In the genomic region with DNA sequence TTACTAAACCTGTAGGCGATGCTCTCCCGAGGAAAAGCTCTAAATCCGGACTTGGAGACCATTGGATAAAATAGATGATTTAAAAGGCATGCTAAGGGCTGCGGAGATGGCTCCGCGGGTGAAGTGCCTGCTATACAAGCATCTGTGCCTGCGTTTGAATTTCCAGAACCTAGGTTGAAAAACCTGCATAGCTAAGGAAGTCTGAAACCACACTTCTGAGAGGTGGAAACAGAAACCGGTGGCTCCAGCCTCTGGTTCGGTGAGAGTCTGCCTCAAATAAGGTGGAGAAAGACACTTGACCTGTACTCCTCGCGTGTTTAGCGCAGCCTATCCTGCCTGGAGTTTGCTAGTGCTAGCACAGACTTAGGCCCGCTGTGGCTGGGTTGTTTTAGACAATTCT, we compare ENCODE assay signal across 8 mouse cellular contexts. TPM values are rescaled to one million over a fixed set of nuclear protein-coding genes. Genes with fewer than 3 reads are reported as not detected.
DNase-seq lines count a peak whose midpoint lies in the region; ATAC-seq and TF ChIP-seq lines count a peak whose summit lies in the region.

No protein-coding gene starts in this region.

- no peak for TF ChIP-seq CTCF in lung, adult 2 months (IDR thresholded peaks at IDR 0.05; ENCODE audit: insufficient read depth, low read length)
- no peak for TF ChIP-seq CTCF in liver, embryonic 14.5 days (IDR thresholded peaks at IDR 0.05; ENCODE audit: low read depth)

- DNase-seq in lung, adult 2 months, result peak; percentile 16
- no peak for DNase-seq in lung, postnatal 25 days (ENCODE audit: low spot score)
- DNase-seq in adrenal gland, postnatal 36 days, result peak; percentile 5
- DNase-seq in forebrain, embryonic 14.5 days (ENCODE audit: low spot score), result peak; percentile 6
- DNase-seq in kidney, adult 11 months, result peak; percentile 16
- DNase-seq in liver, embryonic 14.5 days (ENCODE audit: low read depth in 3 of 3, low spot score in 3 of 3), result peak in 1 of 3 experiments; percentile 13
- DNase-seq in gastrocnemius, adult 8-10 months (ENCODE audit: low spot score in 2 of 2), result no peak

- H3K27me3 ChIP-seq in forebrain, embryonic 14.5 days (replicated peaks; ENCODE audit: control insufficient read depth, insufficient read depth, low read length), result no peaks in the 10 kb centered on the region
- no peaks in the 10 kb centered on the region for H3K27me3 ChIP-seq in liver, embryonic 14.5 days (ENCODE audit: control insufficient read depth, insufficient read depth, low read length)
- H3K27me3 ChIP-seq in neural tube, embryonic 14.5 days (ENCODE audit: control insufficient read depth, insufficient read depth, low read length), result no peaks in the 10 kb centered on the region

- peak overlapping the region; percentile 83 for H3K9ac ChIP-seq in forebrain, embryonic 14.5 days (ENCODE audit: low read length)
- H3K9ac ChIP-seq in liver, embryonic 14.5 days (replicated peaks), result peak overlapping the region; percentile 94
- peak overlapping the region; percentile 78 for H3K9ac ChIP-seq in neural tube, embryonic 14.5 days (replicated peaks; ENCODE audit: low read depth, low read length)

- no peak for TF ChIP-seq POLR2A in lung, adult 2 months (IDR thresholded peaks at IDR 0.05; ENCODE audit: borderline replicate concordance, extremely low read depth, low read depth, low read length)

- TF ChIP-seq EP300 in liver, embryonic 14.5 days (IDR thresholded peaks at IDR 0.05; ENCODE audit: low read depth), result no peak

- no peaks in the 10 kb centered on the region for H3K9me3 ChIP-seq in forebrain, embryonic 14.5 days (replicated peaks; ENCODE audit: control insufficient read depth, low read length)
- no peaks in the 10 kb centered on the region for H3K9me3 ChIP-seq in liver, embryonic 14.5 days (ENCODE audit: control insufficient read depth, low read length)
- no peaks in the 10 kb centered on the region for H3K9me3 ChIP-seq in neural tube, embryonic 14.5 days (ENCODE audit: control insufficient read depth, low read length)

- H3K27ac ChIP-seq in forebrain, embryonic 14.5 days (ENCODE audit: low read depth, low read length), result 0 out of 2 replicates have a peak overlapping the region, but pooled peaks have one; percentile 87
- H3K27ac ChIP-seq in liver, embryonic 14.5 days, result peak overlapping the region; percentile 19; the same call in 1 of the 2 replicates
- H3K27ac ChIP-seq in neural tube, embryonic 14.5 days (ENCODE audit: low read depth, low read length), result peak overlapping the region; percentile 84

- under 1% methylated on average over 13 of the region's 13 CpGs for WGBS in lung, adult 2 months
- 2% methylated on average over 13 of the region's 13 CpGs for WGBS in forebrain, embryonic 14.5 days
- 2% methylated on average over 13 of the region's 13 CpGs for WGBS in liver, embryonic 14.5 days (ENCODE audit: insufficient replicate concordance)
- 4% methylated on average over 13 of the region's 13 CpGs for WGBS in neural tube, embryonic 14.5 days

- H3K4me1 ChIP-seq in lung, adult 2 months (ENCODE audit: control insufficient read depth, insufficient read depth, low read length), result peaks cover 10% of the 10 kb centered on the region; the same call in 1 of the 2 replicates
- peaks cover 15% of the 10 kb centered on the region for H3K4me1 ChIP-seq in forebrain, embryonic 14.5 days (ENCODE audit: control insufficient read depth, insufficient read depth, low read length)
- peaks cover 14 to 18% of the 10 kb centered on the region in 2 experiments for H3K4me1 ChIP-seq in liver, embryonic 14.5 days (replicated peaks; ENCODE audit: control insufficient read depth in 2 of 2, insufficient read depth in 2 of 2, low read length in 1 of 2)
- H3K4me1 ChIP-seq in neural tube, embryonic 14.5 days (ENCODE audit: control insufficient read depth, insufficient read depth, low read length), result peaks cover 21% of the 10 kb centered on the region

- ATAC-seq in forebrain, embryonic 14.5 days, result peak; percentile 8; the same call in 1 of the 2 replicates
- no peak for ATAC-seq in liver, embryonic 14.5 days (ENCODE audit: insufficient read depth)
- peak; percentile 21 for ATAC-seq in neural tube, embryonic 14.5 days (ENCODE audit: low read depth)

- peak overlapping the region; percentile 92 for H3K4me3 ChIP-seq in lung, adult 2 months (replicated peaks; ENCODE audit: extremely low read depth, low read depth, low read length)
- H3K4me3 ChIP-seq in forebrain, embryonic 14.5 days (ENCODE audit: low read depth, low read length), result peak overlapping the region; percentile 58
- peak overlapping the region; percentile 80 to 86 for H3K4me3 ChIP-seq in liver, embryonic 14.5 days (ENCODE audit: insufficient read depth in 1 of 2, low read depth in 2 of 2, low read length in 2 of 2)
- peak overlapping the region; percentile 86 for H3K4me3 ChIP-seq in neural tube, embryonic 14.5 days (ENCODE audit: low read depth, low read length)

- H3K36me3 ChIP-seq in forebrain, embryonic 14.5 days (ENCODE audit: control insufficient read depth, insufficient read depth, low read length), result peaks cover 5% of the 10 kb centered on the region; the same call in 1 of the 2 replicates
- H3K36me3 ChIP-seq in liver, embryonic 14.5 days (replicated peaks; ENCODE audit: control insufficient read depth, insufficient read depth, low read depth), result no peaks in the 10 kb centered on the region
- H3K36me3 ChIP-seq in neural tube, embryonic 14.5 days (ENCODE audit: control insufficient read depth, insufficient read depth, low read length), result no peaks in the 10 kb centered on the region

- H3K4me2 ChIP-seq in forebrain, embryonic 14.5 days (ENCODE audit: low read length), result peak overlapping the region; percentile 95
- H3K4me2 ChIP-seq in liver, embryonic 14.5 days (ENCODE audit: low read depth), result peak overlapping the region; percentile 83
- H3K4me2 ChIP-seq in neural tube, embryonic 14.5 days (ENCODE audit: low read depth, low read length), result peak overlapping the region; percentile 94

RNA-seq across cellular contexts. Expression of gene Rars2, which starts 0.5 kb away (rescaled TPM):
- polyA plus RNA-seq in lung, adult 2 months (2012; rRNA removed), result 5.1 and 7.5 TPM in 2 replicates
- total RNA-seq in adrenal gland, postnatal 36 days (2021), result 10 to 100 TPM; 38.7 to 39.3 TPM
- polyA plus RNA-seq in forebrain, embryonic 14.5 days (2014; fragmentation: Nextera tagmentation; extraction: Ambion mirVana), result 54.2 and 54.4 TPM in 2 replicates
- 9.9 and 17.4 TPM in 2 replicates for polyA plus RNA-seq in liver, embryonic 14.5 days (2012; rRNA removed)
- polyA plus RNA-seq in liver, embryonic 14.5 days (2014; fragmentation: Nextera tagmentation; extraction: Ambion mirVana), result 23.5 and 28.4 TPM in 2 replicates
- polyA plus RNA-seq in neural tube, embryonic 14.5 days (2014; fragmentation: Nextera tagmentation; extraction: Ambion mirVana), result 54.8 and 59.4 TPM in 2 replicates
- total RNA-seq in gastrocnemius, adult 8-10 months (2022), result 10 to 100 TPM; 15.2 to 19.2 (median 18.0) TPM

RNA-seq across cellular contexts. Expression of gene Orc3, which starts 0.6 kb away (rescaled TPM):
- 8.8 and 18.4 TPM in 2 replicates for polyA plus RNA-seq in lung, adult 2 months (2012; rRNA removed)
- 10 to 100 TPM; 58.0 to 61.2 TPM for total RNA-seq in adrenal gland, postnatal 36 days (2021)
- polyA plus RNA-seq in forebrain, embryonic 14.5 days (2014; fragmentation: Nextera tagmentation; extraction: Ambion mirVana), result 103 and 115 TPM in 2 replicates
- polyA plus RNA-seq in liver, embryonic 14.5 days (2012; rRNA removed), result 14.7 and 21.9 TPM in 2 replicates
- 45.0 and 48.8 TPM in 2 replicates for polyA plus RNA-seq in liver, embryonic 14.5 days (2014; fragmentation: Nextera tagmentation; extraction: Ambion mirVana)
- polyA plus RNA-seq in neural tube, embryonic 14.5 days (2014; fragmentation: Nextera tagmentation; extraction: Ambion mirVana), result 101 and 102 TPM in 2 replicates
- total RNA-seq in gastrocnemius, adult 8-10 months (2022), result 10 to 100 TPM; 38.1 to 45.3 (median 38.7) TPM

Comparison
In these comparisons a context has a peak if more than half of its experiments do, and no peak if none do; other contexts are left out.
1. DNase-seq: peak in lung, adult 2 months (single experiment), adrenal gland, postnatal 36 days (2 of 2), forebrain, embryonic 14.5 days (single experiment) and kidney, adult 11 months (single experiment); none in lung, postnatal 25 days (single experiment) and gastrocnemius, adult 8-10 months (0 of 2).
2. H3K27ac ChIP-seq: peak in every context shown above with its lines; median percentile 87 in forebrain, embryonic 14.5 days; 84 in neural tube, embryonic 14.5 days; 19 in liver, embryonic 14.5 days.
3. Peak in every context shown above with its lines, with median percentiles within 50 percentile points of each other: H3K4me3 ChIP-seq, H3K4me2 ChIP-seq and H3K9ac ChIP-seq.